Mouse (Mus musculus): ENCODE measurements around the gene Tspan14.

GRCm38 (mm10) chr14:40963501-40964213, 3.0 kb downstream of the Tspan14 start:
- TF ChIP-seq CTCF (IDR thresholded peaks at IDR 0.05; ENCODE audit: insufficient read depth, low read length) = no peak
- TF ChIP-seq POLR2A (IDR thresholded peaks at IDR 0.05; ENCODE audit: borderline replicate concordance, extremely low read depth, low read depth, low read length) = no peak

All from lung, adult 2 months (tissue).